Mouse (Mus musculus) heart, postnatal 10 days (tissue): ENCODE measurements at regions not wholly inside any gene's neighbourhood (a gene's known extent, or its start where the extent isn't known, plus 50 kb on each side); places are given as distances from the start of the nearest gene placed in this dataset.
"Not testable (repeated sequence)": the region's sequence is repeated elsewhere in the genome, so short reads cannot be mapped to it uniquely, and the experiment has no call there.

Experiments
- DNase-seq, 2 experiments: peaks; one replicate each; pipeline ENCODE4 v3.0.0; 2021
- intact Hi-C: fragments of 180-260 bp; cut with DNase I; formaldehyde crosslinking; loops from one replicate; pipeline ENCODE4 v1.15.1; 2025

DNA sequence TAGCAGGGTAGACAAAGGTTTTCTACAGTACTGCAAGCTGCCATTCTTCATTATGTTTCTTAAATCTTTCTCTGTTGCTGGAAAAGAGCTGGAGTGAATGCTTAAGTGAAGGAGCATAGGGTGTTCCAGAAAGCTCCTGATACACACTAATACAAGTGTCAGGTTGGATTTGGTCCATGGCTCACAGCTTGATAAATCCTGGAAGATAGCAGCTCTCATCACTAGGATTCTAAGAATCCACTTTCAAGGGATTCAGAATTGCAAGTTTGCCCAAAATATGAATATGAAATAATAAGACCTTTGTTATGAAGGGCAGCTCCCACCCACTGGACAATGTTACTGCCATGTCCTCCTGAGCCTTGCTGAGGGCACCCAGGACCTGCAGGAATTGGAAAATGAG, 305.9 kb downstream of the Hdgfl1 start:
- DNase-seq, result peak in 1 of 2 experiments; percentile 2
- intact Hi-C loops, result no loop called here

DNA sequence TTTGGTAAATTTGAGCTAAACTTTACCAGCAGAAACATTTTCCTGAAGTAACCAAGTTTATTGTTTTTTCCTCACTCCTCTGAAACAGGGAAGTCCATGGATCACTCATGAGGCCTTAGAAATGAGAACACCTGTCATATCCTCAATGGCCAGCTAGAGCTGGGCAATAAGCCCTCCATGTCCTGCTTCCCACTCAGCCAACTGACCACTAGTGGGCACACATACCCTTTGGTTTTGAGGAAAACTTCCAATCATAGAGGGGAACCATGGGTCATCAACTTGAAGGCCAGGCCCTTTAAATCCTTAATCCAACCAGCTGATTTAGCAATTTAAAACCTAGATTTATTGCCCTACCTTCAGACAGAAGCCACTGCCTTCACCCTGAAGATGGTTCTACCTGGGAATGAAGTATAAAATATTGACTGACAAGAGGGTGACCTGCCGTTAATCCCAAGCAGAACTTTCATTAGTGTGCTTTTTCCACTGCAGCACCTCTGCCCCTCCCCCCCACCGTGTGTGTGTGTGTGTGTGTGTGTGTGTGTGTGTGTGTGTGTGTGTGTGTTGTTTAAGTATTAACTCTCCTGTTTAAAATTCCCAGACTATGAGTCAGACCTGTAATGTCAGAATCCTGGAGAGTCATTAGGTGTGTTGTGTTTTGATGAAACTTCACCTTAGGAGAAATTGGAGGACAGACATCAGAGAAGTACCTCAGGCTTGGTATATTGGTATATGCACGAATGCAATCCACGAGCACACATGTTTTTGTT, 312.3 kb downstream of the Hdgfl1 start:
- intact Hi-C loops, result no loop called here
- no peak for DNase-seq

DNA sequence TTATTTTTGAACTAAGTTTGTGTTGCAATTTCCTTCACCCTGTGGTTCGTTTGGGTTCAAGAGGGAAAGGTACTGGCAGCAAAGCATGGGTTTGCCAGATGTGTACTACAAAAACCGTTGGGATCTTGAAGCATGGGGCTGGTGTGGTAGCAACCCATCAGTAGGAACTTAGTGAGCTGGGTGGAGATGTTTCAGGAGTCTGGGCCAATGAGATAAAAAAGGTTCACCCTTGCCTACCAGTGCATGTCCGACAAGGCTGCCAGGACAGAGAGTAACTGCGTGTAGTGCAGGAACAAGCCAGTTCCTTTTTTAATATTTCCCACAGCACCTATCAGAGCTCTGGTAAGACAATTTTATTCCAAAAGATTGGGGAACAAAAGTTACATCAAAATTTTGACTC, 343.3 kb downstream of the Hdgfl1 start:
- intact Hi-C loops, result no loop called here
- DNase-seq, result no peak

DNA sequence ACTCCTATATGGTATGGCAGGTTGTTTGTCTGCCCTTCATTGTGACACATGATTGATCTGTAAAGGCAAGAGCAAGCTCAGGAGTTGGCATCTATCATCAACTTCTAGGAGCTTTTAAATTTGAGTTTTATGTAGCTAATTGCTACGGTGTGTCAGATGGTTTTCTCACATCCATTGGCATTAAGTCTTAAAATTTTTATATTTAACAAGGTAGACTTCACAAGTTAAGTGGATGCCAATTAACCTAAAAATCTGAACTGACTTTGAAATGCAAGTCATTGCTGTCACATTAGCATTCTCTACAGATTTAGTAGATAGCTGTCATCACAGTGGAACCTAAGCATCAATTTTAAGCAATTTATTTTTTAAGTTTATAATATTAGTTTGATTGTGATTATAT, 345.5 kb downstream of the Hdgfl1 start:
- DNase-seq, result no peak
- intact Hi-C loops, result no loop called here

DNA sequence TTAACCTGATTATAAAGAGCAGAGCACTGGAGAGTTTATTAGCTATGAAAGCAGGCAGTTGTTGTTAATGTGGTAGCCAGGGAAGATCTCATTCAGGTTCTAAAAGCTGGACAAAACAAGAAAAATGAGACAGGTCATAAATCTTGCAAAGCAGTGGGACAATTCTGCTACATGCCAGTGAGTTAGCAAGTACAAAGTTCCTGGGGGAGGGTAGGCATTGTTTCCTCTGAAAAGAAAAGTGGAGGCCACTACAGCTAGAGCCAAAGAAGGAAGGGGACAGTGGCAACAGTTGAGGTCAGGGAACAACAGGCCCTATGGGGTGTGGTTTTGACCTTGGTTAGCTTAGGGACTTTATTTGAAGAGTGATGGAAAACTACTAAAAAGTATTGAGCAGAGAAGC, 364.2 kb downstream of the Hdgfl1 start:
- intact Hi-C loops, result loop anchor here (10.0 kb wide), 1 partner anchor 471 kb away; no protein-coding TSS in a partner anchor
- peak in 1 of 2 experiments; percentile 4 for DNase-seq

DNA sequence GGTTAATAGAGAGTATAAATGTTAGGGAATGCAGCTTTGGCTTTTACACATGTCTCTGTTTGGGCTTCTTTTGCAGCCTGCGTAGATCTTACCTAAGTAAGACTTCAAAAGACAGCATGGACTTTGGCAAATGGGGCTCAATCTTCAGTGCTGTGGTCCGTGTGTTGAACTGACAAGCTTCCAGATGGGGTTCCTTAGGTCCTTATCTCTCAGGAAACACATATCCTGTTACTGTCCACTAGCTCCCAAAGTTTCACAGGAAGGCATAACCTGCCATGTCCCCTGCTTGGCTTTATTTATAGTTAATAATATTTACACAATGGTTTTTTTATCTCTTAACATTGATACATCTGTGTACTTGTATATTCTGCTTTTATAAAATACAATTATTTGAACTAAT, 365.3 kb downstream of the Hdgfl1 start:
- DNase-seq, result peak in 1 of 2 experiments; percentile 10

DNA sequence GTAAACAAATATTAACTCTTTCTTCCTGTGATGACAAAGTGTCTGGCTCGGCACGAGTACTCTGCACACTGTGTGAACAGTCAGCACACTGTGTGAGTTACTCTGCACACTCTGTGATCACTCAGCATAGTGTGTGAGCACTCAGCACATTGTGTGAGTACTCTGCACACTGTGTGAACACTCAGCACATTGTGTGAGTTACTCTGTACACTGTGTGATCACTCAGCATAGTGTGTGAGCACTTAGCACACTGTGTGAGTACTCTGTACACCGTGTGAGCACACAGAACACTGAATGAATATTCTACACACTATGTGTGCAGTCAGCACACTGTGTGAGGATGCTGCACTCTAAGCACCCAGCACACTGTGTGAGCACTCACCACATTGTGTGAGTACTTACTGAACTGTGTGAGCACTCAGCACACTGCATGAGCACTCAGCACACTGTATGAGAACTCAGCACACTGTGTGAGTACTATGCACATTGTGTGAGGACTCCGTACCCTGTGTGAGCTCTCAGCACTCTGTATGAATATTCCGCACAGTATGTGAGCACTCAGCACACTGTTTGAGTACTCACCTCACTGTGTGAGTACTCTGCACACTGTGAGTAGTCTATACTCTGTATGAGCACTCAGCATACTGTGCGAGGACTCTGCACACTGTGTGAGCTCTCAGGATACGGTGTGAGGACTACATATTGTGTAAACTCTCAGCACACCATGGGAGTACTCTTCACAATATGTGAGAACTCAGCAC, 381.9 kb downstream of the Hdgfl1 start:
- no peak for DNase-seq
- intact Hi-C loops, result no loop called here

More for the DNA sequence above, 365.3 kb downstream of the Hdgfl1 start:
- intact Hi-C loops, result loop anchor here (10.0 kb wide), 1 partner anchor 470 kb away; no protein-coding TSS in a partner anchor

DNA sequence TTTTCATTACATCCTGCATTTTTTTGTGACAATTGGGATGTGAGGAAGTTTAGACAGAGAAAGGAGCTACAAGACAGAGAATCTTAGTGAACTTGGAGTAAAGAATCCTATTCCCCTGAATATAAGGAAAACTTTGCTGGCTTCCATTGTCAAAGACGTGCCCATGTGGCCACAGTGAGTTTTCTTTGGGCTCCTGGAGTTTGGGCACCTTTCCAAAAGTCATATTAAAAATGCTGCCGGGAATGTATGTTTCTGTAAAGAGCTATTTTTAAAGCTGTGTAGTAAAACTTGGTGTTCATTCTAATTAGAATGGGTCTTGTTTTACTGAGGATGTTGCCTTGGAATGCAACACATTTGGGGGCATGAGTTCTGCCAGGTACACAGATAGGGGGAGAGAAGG, 387.3 kb downstream of the Hdgfl1 start:
- no peak for DNase-seq
- intact Hi-C loops, result no loop called here

DNA sequence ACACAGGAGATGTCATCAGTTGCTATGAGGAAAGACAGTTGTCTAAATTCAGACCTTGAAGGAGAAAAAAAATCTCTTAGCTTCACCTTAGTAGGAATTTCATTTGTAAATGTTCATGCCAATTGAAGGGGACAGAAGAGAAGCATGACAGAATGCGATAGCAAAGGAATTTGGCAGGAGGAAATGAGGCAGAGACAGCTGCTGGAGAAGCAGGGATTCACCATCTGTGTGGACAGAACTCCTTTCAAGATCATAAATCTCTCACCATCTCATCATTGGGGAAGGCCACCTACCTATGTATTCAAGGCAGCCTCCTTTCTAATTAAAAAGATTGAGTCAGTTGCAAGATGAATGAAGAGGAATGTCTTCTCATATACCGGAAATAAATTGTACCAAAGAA, 387.8 kb downstream of the Hdgfl1 start:
- no peak for DNase-seq
- intact Hi-C loops, result no loop called here

DNA sequence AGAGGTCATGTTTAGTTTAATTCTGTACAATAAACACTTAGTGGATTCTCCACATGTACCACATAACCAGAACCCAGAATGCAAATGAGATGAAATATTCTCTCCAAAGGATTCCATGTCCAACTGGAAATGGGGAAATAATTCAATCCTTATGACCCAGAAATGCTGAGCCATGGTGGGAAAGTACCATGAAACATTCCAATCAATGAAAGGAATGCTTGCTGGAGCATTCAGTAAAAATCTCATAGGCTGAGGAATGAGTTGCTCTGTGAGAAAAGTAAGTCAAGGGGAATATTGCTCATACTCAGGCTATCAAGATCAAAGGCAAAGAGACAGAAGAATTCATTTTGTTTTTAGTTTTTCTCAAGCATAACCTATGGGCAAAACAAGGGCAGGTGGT, 394.4 kb downstream of the Hdgfl1 start:
- intact Hi-C loops, result no loop called here
- no peak for DNase-seq

DNA sequence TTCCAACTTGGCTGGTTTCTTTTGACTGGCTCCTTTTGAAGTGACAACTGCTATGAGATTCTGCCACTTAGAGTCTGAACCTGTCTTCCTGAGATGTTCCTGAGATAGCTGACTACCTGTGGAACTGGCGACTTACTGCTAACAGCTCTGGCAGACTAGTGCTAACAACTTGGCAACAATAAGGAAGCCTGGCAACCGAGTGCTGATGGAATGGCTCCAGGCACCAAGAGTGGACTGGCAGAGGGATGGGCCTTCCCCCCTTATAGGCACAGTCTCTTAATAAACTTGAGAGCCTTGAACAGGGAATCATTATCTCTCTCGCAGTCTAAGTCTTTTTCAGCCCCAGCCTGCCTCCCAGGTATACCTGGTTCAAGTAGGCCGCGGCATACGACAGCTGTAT, 404.1 kb downstream of the Hdgfl1 start:
- peak; percentile 55 for DNase-seq
- intact Hi-C loops, result not testable (repeated sequence)

DNA sequence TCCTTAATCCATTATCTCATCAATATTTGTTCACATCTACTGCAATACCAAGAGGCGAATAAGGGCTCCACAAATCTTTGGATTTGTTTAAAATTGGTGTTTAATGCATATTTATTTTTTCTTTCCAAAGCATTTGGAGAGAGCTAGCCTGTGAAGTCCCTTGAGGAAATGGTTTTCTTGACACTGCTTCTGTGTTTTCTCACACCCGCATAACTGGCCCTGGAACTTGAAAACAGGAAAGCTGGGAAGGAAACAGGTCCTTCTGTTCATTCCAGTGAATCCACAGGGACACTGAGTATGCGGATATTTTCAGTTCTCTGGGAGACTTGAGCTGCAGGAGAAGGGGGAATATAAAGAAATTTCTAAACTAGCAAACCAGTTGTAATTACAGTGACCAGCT, 413.6 kb downstream of the Hdgfl1 start:
- intact Hi-C loops, result no loop called here
- peak; percentile 28 to 36 for DNase-seq

DNA sequence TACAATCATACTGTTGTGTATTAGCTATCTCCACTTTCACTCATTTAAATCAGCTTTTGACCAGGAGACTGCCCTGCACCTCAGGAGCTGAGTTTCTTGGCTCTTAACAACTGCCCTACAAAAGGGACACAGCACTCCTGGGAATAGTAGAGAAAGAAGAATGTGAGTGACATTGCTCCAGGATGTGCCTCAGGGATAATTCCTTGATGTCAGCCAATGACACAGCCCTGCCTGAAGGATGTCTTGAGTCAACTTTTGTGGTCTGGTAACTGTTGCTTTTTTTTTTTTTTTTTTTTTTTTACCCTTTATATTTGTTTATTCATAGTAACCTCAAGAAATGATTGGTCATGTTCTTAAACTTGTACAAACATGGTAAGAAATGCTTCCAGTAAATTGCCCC, 415.5 kb downstream of the Hdgfl1 start:
- intact Hi-C loops, result no loop called here
- no peak for DNase-seq

DNA sequence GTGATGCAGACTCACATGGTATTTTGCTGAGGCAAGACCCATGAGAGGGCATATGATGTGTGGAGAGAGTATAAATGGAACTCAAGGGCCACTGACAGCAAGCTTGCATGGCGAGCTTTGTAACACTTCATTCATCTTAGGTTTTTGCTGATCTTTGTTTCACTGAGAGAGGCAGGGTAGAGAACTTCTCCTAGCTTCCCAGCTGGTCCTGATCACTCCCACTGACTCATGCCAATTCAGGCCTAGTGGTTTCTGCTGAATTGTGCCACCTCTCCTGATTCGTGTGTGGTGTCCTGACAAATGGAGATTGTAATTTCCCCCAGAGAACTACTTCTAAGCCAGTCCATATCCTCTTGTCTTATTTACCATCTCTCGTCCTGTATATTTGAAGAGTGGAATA, 419.5 kb downstream of the Hdgfl1 start:
- intact Hi-C loops, result no loop called here
- DNase-seq, result no peak

DNA sequence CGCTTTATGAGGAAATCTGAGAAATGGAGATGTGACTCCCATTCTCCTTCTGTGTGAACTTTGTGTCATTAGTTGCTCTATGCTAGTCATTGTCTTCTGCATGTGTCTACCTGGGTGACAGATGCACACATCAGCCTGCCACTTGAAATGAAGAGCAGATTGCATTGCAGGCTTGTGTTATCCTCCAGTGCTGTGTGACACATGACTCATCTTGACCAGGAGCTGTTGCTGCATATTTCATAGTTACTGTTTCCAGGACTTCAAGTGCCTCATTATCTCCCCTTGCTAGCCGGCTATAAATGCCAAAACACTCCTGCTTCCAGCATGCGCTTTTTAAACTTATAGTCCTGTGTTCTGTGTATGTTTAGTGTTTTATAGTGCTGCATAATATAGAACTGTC, 431.2 kb downstream of the Hdgfl1 start:
- intact Hi-C loops, result no loop called here
- peak; percentile 12 to 41 for DNase-seq

DNA sequence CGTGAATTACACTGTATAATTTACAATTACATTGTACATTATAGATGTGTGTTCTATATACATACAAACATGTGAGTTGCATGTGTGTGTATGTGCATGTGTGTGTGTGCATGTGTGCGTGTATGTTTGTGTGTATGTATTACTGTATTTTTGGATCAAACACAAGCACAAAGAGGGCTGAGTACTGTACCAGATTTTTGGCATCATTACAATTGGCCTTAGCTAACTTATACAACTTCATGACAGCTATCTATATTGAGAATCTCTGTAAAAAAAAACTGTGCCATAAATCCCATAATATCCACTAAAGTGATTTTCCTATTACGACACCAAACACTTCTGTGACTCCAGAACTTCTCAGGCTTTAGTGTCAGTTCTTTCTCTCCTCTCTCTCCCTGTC, 444.9 kb downstream of the Hdgfl1 start:
- DNase-seq, result no peak
- intact Hi-C loops, result no loop called here

DNA sequence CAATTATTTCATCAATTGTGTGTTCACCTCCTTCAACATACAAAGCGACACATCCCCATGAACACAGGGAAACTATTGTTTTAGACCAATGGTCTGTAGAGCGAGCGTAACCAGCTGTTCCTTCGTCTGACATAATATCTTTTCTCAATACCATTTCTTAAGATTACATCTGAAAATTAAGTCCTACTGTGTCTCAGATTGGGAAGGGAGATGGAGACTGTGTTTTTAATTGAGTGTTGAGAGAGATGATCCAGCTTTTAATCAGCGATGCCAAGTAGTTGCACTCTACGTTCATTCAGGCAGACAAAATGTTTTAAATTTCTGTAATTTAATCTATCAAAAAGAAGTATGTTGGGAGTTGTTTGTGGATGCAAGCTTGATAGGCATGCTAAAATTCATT, 445.3 kb downstream of the Hdgfl1 start:
- no peak for DNase-seq
- intact Hi-C loops, result no loop called here

DNA sequence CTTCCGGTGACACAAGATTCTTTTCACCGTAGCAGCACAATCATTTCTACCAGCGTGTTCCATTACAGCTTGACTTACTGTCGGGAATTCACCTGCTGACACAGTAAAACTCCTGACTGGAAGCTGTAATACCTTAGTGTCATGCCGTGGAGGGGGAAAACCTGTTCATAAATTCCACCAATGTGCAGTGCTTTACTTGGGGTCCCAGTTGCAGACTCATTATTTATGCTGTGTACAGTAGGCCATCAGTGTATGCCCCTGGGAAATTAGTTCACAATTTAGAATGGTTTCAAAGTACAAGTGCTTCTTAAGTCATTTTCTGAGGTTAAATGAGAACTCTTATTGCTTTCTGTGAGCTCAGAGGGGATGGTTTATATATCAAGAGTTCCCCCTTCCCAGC, 451.4 kb downstream of the Hdgfl1 start:
- intact Hi-C loops, result no loop called here
- DNase-seq, result no peak

DNA sequence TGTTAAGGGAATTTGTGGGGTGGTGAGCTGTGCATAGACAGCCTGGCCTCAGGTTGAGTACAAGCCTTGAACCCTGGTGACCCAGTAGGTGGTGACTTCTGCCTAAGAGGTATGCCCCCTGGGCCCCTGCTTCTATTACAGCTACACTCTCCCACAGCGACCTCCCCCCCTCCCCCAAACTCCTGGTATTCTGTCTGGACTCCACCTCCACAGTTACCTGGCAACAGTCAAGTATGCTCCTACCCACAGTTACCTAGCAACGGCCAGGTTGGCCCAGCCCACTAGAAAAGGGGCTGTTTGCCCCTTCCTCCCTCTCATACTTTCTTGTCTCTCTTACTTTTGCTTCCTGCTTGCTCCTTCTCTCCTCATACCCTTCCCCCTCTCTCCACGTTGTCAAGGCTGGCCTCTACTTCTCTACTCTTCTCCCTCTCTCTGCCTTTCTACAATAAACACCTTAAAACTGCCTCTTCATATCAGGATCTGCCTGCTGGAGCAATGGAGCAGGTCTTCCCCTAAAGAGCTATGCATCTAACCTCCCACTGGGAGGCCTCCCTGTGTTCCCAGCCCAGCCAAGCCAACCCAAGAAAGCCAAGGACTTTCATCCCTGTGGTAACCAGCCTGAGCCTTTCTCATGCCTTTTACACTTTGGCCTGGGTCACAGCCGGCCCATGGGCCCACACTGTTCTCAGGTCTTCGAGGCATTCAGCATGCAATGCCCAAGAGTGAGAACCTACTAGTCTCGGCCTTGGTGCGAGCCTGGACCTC, 457.5 kb downstream of the Hdgfl1 start:
- no peak for DNase-seq

DNA sequence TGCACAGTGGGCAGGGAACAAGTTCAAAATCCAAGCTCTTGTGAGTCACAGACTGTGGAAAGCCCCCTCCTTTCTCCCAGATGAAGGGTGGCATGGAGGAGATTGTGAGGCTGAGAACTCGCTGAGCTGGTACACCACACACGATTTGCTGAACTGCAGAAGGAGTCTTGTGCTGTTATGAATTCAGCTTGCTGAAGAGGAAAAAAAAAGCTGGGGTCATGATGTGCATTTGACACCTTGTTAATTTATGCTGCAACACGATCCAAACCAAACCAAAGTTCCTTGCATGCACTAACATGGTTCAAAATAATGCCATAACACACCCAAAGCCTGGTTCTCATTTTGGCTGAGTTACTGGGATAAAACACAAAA, 485.9 kb downstream of the Hdgfl1 start:
- intact Hi-C loops, result no loop called here
- DNase-seq, result no peak

More for the DNA sequence above, 457.5 kb downstream of the Hdgfl1 start:
- intact Hi-C loops, result no loop called here

DNA sequence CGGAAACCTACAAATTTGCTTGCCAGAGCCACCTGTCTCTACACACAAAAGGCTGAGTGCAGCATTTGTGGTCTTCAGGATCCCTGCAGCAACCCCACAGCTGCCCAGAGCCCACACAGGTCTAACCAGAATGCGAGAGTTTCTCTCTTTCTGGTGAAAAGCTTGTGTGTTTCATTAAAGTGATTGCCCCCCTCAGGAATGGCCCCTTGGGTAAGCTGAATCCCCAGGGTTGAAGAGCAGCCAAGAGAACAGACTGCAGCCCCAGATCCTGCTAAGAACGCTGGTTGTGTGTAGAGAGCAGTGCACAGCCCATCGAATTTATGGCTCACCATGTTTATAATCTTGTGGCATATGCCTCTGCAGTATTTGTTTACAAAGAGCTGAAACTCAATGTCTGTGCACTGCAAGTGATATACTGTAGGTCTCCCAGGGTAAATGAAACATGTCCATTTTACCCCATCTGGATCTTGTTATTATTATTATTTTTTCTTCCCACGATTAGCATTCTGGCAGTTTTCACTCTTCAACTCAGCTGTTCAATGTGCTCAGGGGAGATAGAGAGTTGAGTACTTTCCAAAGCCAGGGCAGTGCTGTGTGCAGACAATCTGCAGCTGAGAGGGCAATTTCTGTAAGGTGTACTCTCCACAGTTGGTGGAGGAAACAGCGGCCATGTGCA, 486.4 kb downstream of the Hdgfl1 start:
- intact Hi-C loops, result no loop called here
- peak; percentile 5 to 14 for DNase-seq
